Mouse (Mus musculus) spleen, adult 2 months (tissue): ENCODE data around the gene Psmd4. TPM values are rescaled to one million over a fixed set of nuclear protein-coding genes. Genes with fewer than 3 reads are reported as not detected.
A peak's percentile ranks its signal among the peaks of the same experiment; 100 is the strongest.

ENCODE experiments used
- DNase-seq, 2 experiments: peaks; one replicate each; pipeline versions ENCODE4 v3.0.0 to v3.0.0-alpha.2; 2012 to 2021; ENCODE audit warnings: low spot score in 2 of 2, low read depth in 1 of 2
- H3K27ac ChIP-seq: fragments of 200-500 bp; 2 replicates; pipeline ENCODE4 v1.5.1; 2012; ENCODE audit warnings: low read length, inconsistent platforms; ENCODE audit not compliant: insufficient read depth
- H3K27me3 ChIP-seq: fragments of 200-500 bp; 2 replicates; pipeline ENCODE4 v1.6.1; 2012; ENCODE audit warnings: mild to moderate bottlenecking, moderate library complexity, low read length, inconsistent platforms; ENCODE audit not compliant: control insufficient read depth, insufficient read depth
- H3K36me3 ChIP-seq: fragments of 200-500 bp; 2 replicates; pipeline ENCODE4 v1.6.1; 2012; ENCODE audit warnings: mild to moderate bottlenecking, low read length, inconsistent platforms; ENCODE audit not compliant: control insufficient read depth, insufficient read depth
- H3K4me1 ChIP-seq: fragments of 200-500 bp; 2 replicates; pipeline ENCODE4 v1.6.1; 2011; ENCODE audit warnings: inconsistent platforms; ENCODE audit not compliant: control insufficient read depth, insufficient read depth, insufficient read length
- H3K4me3 ChIP-seq: fragments of 200-500 bp; 2 replicates; pipeline ENCODE4 v1.5.1; 2011; ENCODE audit warnings: mild to moderate bottlenecking, inconsistent platforms; ENCODE audit not compliant: insufficient read depth, insufficient read length; ENCODE audit errors: extremely low read depth
- CTCF ChIP-seq: fragments of 200-500 bp; IDR thresholded peaks from 2 replicates; pipeline ENCODE4 v1.5.1; 2011; ENCODE audit warnings: mild to moderate bottlenecking, inconsistent platforms; ENCODE audit not compliant: insufficient read depth, insufficient read length, insufficient replicate concordance; ENCODE audit errors: extremely low read depth
- POLR2A ChIP-seq: fragments of 200-500 bp; IDR thresholded peaks from 2 replicates; pipeline ENCODE4 v1.6.1; 2011; ENCODE audit warnings: low read depth, low read length, inconsistent platforms
- WGBS: fragments of 180-500 bp; shearing (Covaris S2); methylation state at CpG from one replicate; pipeline ENCODE4 v1.1.7; 2018; 5-methylcytosine and 5-hydroxymethylcytosine counted together
- polyA plus RNA-seq: library from polyadenylated mRNA; depleted of rRNA; stranded (reverse); fragments of >200 nt; gene quantifications from 2 replicates; pipeline ENCODE4 v1.2.3, GENCODE M21; 2012

Psmd4 gene
- polyA plus RNA-seq, 1 experiment = 90.5 TPM

DNA sequence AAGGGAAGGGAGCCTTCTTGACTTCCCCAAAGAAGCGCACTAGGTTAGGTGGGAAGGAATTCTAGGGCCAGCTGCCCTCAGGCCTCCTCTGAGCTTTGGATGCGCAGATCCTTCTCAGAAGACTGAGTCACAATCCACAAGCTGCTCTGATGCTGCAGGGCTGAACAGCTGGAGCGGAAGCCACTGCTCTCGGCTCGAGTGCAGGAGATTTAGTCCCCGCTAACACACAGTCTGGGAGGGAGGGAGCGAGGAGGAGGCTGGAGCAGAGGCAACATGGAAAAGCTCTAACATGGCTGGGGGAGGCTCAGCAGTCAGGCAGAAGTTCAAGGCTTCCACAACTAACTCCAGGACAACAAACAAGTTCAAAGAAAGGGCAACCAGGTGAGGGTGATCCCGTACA, 15.7 kb upstream of the Psmd4 start:
- no peak for TF ChIP-seq POLR2A
- Histone ChIP-seq H3K4me3 (no peak overlapping the region), H3K36me3 (peaks cover 27% of the 10 kb centered on the region), H3K4me1 (no peaks in the 10 kb centered on the region), H3K27me3 (no peaks in the 10 kb centered on the region), H3K27ac (no peak overlapping the region)
- WGBS = 96% methylated on average over 8 of the region's 8 CpGs
- DNase-seq = no peak

DNA sequence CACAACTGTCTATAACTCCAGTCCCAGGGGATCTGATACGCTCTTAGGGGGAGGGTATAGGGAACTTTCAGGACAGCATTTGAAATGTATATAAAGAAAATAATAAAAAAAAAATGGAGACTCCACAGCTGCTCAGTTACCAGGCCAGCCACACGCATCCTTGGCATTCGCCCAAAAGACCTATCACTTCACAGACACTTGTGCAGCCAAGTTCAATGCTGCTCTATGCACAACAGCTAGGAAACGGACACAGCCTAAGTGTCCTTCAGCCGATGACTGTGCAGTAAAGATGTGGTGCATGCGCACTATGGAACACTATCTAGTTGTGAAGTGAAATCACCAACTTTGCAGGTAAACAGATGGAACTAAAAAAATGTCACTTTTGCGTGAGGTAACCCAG, 13.9 kb upstream of the Psmd4 start:
- Histone ChIP-seq H3K4me3 (no peak overlapping the region), H3K27me3 (no peaks in the 10 kb centered on the region), H3K36me3 (peaks cover 19% of the 10 kb centered on the region), H3K4me1 (no peaks in the 10 kb centered on the region), H3K27ac (no peak overlapping the region)
- no peak for DNase-seq
- TF ChIP-seq CTCF (no peak), POLR2A (no peak)
- 81% methylated on average over 7 of the region's 7 CpGs for WGBS

DNA sequence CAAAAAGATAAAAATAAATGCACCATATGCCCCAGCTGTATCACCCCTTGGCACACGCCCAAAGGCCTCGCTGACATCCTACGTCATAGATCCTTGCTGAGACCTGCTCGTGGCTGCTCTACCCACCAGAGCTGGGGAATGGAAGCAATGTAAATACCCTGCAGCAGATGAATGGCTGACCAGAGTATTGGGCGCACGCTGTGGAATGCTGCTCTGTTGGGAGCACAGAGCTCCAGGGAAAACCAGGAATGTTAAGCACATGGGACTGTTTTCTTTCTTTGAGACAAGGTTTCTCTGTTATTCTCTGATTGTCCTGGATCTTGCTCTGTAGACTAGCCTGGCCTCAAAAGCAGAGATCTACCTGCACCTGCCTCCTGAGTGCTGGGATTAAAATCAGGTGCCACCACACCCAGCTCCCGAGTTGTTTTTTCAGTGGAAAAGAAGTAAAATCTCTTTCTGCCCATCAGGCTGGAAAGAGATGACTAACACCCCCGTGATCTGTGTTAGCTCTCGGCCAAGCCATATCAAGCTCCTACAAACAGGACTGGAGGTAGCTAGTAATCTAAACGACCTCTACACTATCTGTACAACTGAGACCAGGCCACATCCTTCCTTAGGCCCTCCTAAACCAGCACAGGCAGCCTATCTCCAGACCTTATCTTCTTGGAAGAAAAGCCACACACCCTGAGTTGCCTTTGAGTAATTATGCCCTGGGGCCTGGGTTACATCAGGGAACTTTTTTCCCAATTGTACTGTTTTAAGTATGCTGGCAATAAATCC, 12.3 kb upstream of the Psmd4 start:
- Histone ChIP-seq H3K4me1 (no peaks in the 10 kb centered on the region), H3K27ac (no peak overlapping the region), H3K36me3 (peaks cover 8% of the 10 kb centered on the region), H3K27me3 (no peaks in the 10 kb centered on the region), H3K4me3 (no peak overlapping the region)
- DNase-seq = no peak
- TF ChIP-seq CTCF (no peak), POLR2A (no peak)
- 52% methylated on average over 10 of the region's 10 CpGs for WGBS

DNA sequence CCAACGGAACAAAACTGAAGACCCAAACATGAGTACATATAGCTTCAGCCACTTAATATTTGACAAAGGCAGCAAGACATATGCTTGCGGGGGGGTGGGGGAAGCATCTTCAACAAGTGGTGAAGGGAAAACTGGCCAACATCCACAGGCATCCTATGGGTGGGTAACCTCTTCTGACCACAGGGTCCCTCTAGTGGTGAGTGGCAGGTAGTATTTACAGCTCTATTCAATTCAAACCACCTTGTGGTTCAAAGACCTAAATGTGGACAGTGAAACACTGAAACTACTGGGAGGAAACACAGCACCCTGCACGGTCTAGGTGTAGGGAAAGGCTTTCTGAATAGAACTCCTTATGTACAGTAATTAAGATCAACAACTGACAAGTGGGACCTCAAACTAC, 11.3 kb upstream of the Psmd4 start:
- Histone ChIP-seq H3K27me3 (0 out of 2 replicates have a peak, but pooled peaks cover 2% of the 10 kb centered on the region), H3K36me3 (peaks cover under 1% of the 10 kb centered on the region), H3K4me3 (no peak overlapping the region), H3K27ac (no peak overlapping the region), H3K4me1 (no peaks in the 10 kb centered on the region)
- 32% methylated on average over 3 of the region's 3 CpGs for WGBS
- peak; percentile 31 to 47 for DNase-seq
- TF ChIP-seq POLR2A = no peak
- peak; percentile 42; the same call in 1 of the 2 replicates for TF ChIP-seq CTCF

DNA sequence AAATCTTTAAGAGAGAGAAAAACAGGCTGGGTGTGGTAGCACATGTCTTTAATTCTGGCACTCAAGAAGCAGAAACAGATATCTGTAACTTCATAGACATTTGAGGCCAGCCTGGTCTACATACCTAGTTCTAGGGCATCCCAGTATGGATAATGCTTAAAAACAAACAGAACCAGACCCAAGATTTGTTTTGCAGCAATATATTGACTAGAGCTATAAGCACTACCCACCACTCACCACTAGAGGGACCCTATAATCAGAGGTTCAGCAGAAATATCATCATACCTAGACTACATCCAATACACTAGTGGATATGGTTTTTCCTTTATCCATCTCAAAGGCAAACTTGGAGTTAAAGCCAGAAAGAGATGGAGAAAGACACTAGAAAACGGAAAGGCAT, 10.5 kb upstream of the Psmd4 start:
- Histone ChIP-seq H3K4me3 (no peak overlapping the region), H3K27me3 (0 out of 2 replicates have a peak, but pooled peaks cover 2% of the 10 kb centered on the region), H3K27ac (no peak overlapping the region), H3K36me3 (no peaks in the 10 kb centered on the region), H3K4me1 (no peaks in the 10 kb centered on the region)
- TF ChIP-seq POLR2A (no peak), CTCF (no peak)
- 46% methylated on average over 1 of the region's 1 CpGs for WGBS
- DNase-seq = peak; percentile 45 to 51

DNA sequence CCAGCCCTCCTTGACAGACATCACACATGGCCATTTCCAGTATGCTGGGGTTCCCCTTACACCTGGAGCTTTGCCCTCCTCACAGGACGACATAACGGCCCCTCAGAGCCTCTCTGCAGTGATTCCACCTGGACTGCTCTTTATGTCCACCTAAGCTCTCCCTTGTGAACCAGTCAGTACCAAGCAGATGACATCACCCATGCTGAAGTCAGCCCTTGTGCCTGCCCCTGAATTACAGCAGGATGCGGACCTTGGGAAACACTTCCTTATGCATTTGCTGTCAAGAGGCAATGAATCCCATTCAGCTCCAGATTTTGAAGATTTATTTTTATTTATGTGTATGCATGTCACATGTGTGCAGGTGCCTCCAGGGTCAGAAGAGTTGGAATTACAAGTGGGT, 5.5 kb upstream of the Psmd4 start:
- no peak for DNase-seq
- Histone ChIP-seq H3K36me3 (no peaks in the 10 kb centered on the region), H3K27me3 (0 out of 2 replicates have a peak, but pooled peaks cover 2% of the 10 kb centered on the region), H3K4me3 (no peak overlapping the region), H3K4me1 (no peaks in the 10 kb centered on the region), H3K27ac (no peak overlapping the region; the same call in 1 of the 2 replicates)
- WGBS = 67% methylated on average over 3 of the region's 3 CpGs
- TF ChIP-seq POLR2A = no peak
- no peak for TF ChIP-seq CTCF

- peaks cover 3% of the 10 kb centered on the region; the same call in 1 of the 2 replicates for H3K4me1 ChIP-seq
- H3K27ac ChIP-seq = no peak overlapping the region
- 0 out of 2 replicates have a peak, but pooled peaks cover 2% of the 10 kb centered on the region for H3K27me3 ChIP-seq
- H3K4me3 ChIP-seq = no peak overlapping the region
- no peaks in the 10 kb centered on the region for H3K36me3 ChIP-seq
- WGBS = 77% methylated on average over 11 of the region's 11 CpGs
- no peak for DNase-seq
- no peak for TF ChIP-seq CTCF
- TF ChIP-seq POLR2A = no peak
Observed at GRCm38 (mm10) chr3:95046462-95047057, 4.1 kb upstream of the Psmd4 start.
